Mouse (Mus musculus): Measurements from ENCODE around the gene Fbxo10.
"Not testable (repeated sequence)": the region's sequence is repeated elsewhere in the genome, so short reads cannot be mapped to it uniquely, and the experiment has no call there.

Fbxo10 gene

DNA sequence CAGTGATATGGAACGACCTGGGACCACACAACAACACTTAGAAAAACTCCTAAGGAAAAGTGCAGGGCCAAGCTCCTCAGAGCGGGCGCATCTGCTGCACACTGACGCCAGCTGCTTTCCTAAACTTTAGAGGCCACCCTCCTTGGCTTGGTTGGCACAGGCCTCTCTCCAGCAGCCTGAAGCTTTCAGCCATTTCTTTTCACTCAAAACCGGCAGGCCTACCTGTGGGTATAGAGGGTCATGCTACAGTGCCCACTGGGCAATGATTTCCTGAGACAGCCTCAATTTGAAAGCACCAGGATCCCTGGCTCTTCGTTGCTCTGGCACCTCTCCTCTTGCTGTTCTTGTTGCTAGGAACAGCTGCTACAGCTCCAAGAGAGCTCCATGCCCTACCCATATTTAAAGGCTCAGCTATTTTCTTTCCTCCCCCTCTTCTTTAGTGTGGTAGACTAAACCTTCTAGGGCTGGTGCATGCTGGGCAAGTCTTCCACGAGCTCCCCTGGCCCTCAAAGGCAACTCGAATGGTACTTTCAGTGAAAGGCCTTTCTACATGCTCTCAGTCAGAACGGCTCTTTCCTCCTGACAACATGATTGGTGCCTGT is 37.0 kb downstream of the Fbxo10 start:
- DNase-seq (ENCODE audit: low spot score), result no peak

DNA sequence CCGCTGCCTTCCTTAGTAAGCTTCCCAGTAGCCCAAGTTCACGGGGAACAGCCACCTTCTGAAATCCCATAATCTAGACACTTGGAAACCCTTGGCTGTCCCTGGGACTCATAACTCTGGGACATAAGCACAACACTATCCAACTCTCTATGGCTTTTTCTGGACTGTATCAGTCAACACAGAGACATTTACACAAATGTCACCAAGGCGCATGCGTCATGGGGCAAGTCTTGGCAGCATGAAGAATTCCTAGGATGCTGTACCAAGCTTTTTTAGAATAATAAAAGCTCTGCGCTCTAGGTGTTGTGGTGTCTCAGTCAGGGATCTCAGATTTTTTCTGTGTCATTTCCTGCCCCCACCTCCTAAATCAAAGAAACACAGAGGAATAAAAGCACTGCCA is 37.7 kb downstream of the Fbxo10 start:
- no peak for DNase-seq (ENCODE audit: low spot score)

DNA sequence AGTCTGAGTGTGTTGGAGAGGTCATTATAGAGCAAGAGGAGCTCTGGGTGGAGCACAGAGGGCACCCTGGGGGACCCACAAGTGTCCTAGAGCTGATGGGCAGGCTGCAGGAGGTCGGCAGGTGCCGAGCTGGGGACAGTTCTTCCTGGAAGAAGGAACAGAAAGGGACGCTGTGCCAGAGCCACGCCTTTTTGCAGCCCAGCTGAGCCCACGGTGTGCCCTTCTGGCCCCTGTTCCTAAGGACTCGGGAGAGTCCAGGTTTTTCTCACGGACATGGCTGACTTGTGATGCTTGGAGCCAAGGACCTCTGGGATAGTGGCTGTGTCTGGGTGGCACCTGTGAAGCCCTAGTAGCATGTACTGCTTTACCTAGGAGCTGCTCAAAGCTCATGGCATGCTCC is 43.6 kb downstream of the Fbxo10 start:
- DNase-seq (ENCODE audit: low spot score), result no peak

DNA sequence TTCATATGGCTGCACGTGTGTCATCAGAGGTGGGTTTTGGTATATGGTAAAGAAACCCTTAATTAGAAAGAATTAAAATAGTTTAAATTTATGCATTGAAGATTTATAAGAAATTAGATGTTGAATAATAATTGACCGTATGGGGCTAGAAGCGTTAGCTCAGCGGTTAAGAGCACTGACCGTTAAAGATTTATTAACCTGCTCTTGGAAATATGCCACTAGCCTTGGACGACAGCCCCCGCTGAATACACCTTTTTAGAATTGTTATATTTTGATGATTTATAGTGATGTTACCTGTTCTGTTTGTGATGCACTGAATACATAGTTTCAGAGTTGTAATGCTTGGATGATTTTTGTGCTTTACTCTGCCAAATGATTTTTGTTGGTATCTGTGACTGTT is 44.9 kb downstream of the Fbxo10 start:
- DNase-seq (ENCODE audit: low spot score), result not testable (repeated sequence)

DNA sequence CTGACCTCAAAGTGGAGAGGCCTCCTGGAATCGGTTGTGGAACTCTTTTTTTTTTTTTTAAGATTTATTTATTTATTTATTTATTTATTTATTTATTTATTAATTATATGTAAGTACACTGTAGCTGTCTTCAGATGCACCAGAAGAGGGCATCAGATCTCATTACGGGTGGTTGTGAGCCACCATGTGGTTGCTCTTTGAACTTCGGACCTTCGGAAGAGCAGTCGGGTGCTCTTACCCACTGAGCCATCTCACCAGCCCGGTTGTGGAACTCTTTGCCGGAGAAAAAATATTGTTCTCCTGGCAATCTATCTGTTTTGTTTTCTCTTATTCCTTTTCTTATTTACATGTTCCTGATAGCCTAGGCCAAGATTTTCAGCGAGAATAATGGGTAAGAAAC is 45.5 kb downstream of the Fbxo10 start:
- DNase-seq (ENCODE audit: low spot score), result not testable (repeated sequence)

DNA sequence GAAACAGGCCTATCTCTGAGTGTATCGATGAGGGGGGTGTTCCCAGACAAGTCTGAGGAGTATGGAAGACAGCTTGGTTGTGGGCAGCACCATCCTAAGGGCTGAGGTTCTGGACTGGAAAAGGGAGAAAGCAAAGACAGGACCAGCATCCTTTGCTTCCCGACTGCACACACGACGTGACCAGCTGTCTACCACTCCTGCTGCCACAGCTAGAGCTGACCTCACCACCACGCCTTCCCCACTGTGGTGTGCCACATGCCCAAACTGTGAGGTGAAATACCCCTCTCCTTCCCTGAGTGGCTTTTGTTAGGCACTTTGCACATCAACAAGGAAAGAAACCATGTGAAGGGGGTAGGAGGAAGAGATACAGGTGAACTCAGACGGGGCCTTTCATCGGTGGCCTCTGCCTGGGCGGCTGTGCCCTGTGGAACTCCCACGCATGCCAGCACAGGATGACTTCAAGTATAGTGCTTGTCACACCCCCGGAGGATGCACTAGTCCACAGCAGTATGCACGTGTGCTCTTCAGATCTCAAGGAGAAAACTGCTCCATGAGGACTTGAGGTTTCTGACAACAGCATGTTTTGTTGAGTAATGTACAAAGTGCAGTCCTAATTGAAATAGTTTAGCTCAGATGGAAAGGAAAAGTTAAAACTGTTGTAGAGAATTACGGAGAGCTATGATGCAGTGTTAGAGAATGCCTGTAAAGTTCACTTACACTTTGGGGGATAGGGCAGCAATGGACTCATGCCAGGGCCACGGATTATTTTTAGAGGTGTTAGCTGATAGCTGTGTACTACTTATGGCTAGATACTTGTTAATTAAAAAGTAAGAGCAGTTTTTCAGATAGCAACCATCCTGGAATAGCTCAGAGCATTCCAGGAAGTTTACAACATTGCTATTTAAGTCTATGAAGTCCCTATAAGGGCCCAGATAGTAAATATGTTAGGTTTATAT is 46.7 kb downstream of the Fbxo10 start:
- DNase-seq (ENCODE audit: low spot score), result no peak

DNA sequence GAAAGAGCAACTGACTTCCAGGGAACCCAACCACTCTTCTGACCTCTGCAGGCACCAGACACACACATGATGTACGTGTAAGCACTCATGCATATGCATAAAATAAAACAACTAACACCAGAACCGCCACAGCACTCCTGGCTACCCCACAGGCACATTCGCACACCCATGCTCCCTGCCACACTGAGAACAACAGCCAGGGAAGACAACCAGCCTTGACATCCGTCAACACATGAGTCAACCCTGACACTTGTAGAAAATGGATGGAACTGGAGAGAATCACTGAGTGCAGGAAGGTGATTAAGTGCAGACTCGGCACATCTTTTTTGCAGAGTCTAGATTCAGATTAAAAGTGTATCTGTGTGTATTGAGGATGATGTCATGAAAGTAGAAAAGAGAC is 47.8 kb downstream of the Fbxo10 start:
- no peak for DNase-seq (ENCODE audit: low spot score)

DNA sequence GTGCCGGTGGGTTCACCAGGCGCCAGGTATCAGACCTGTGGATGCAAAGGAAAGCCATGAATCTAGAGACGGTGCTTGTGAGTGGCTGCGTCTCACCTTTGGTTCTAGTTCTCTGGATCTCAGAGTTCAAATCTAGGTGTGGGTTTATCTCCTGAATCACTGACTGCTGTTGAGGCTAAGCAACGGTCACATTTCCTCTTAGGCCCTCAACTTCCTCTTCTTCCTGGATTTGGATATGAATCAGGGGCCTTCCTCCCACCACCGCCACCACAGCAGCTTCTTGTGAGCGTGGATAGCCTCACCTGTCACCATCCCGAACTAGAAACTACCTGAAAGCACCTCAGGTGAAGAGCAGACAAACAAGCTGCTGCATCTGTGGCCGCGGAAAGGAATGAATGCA is 48.4 kb downstream of the Fbxo10 start:
- DNase-seq (ENCODE audit: low spot score), result no peak

DNA sequence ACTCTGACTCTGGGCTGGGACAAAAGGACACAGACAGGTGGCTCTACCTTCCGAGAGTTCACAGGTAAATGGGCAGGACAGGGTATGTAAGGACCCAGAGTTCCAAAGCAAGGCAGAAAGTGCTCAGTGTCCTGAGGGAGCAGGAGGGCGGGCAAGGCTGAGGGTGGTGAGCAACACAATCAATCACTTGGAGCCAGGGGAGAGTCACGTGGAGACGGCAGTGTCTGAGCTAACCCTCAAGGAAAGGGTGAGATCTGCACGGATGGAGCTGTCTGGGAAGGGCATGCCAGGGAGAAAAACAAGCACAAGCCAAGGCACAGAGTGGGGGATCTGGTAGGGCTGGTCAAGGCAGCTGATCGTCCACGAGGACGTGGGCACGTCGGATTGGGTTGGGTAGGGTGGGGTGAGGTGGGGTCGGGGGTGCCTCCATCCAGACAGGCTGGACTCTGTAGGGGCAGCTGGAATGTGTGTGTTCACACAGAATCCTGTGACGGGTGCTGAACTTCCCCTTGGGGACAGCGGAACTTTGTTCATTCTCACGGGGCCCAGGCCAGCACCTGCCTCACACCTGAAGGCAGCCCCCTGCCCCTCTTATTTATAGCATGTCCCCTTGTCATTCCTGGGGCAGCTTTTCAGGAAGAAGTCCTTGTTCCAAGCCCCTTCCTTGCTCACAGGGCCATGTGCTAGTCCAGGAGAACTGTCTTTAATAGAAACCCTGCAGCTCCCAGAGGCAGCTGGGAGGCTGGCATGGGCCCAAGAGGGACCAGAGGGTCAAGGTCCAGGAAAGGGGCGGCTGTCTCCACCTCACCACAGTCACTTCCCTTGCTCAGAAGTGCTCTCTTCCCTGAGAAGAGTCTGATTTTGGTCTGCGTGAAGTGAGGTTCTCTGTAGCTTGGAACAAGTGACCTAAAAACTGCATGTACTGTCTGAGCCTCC is 49.4 kb downstream of the Fbxo10 start:
- DNase-seq (ENCODE audit: low spot score), result no peak

DNA sequence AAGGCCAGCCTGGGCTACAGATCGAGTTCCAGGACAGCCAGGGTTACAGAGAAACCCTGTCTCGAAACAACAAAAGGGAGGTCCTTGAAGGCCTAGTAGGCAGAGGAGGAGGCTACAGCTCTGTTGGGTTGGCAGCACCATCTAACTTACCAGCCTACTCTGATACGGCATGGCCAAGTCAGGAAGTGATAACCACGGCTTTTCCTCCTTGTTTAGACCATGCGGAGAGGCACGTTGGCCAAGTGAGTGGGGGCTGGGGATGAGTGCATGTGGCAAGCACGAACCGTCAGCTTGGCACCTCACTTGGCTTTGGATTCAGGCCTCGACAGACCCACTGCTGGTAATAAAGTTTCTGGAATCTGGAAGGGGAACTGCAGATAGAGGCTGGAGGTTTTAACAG is 51.8 kb downstream of the Fbxo10 start:
- no peak for DNase-seq (ENCODE audit: low spot score)

DNA sequence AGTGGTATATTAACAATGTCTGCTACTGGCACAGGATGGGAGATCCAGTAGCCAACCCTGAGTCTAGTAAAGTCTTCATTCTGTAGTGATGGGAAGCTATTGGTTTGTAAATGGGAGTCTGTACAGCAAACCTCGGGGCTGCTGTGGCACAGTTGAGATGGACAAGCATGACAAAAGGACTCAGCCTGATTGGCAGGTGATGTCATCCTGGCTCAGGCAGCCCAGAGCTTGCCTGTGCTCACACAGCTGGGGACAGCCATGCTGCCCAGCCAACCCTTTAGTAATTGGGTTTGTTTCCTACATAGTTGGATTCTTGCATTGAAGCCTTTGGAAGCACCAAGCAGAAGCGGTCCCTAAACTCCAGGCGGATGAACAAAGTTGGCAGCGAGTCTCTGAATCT is 57.9 kb downstream of the Fbxo10 start:
- no peak for DNase-seq (ENCODE audit: low spot score)

DNA sequence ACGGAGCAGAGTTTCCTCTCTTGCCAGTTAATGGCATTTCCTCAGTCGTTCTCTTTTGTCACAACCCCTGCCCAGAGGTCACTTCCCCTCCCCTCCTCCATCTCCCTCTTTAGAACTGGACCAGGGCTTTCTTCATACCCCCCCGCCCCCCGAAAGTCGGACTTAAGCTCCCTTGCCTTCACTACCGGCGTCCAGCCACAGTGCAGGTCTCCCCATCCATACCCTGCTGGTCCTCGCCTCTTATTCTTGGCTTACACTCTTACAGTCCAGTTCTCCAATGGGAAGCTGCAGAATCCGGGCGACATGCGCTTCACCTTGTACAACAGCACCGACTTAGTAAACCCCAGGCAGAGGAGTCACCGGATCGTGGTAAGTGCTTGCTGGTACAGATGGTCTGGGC is 65.4 kb downstream of the Fbxo10 start:
- no peak for DNase-seq (ENCODE audit: low spot score)

DNA sequence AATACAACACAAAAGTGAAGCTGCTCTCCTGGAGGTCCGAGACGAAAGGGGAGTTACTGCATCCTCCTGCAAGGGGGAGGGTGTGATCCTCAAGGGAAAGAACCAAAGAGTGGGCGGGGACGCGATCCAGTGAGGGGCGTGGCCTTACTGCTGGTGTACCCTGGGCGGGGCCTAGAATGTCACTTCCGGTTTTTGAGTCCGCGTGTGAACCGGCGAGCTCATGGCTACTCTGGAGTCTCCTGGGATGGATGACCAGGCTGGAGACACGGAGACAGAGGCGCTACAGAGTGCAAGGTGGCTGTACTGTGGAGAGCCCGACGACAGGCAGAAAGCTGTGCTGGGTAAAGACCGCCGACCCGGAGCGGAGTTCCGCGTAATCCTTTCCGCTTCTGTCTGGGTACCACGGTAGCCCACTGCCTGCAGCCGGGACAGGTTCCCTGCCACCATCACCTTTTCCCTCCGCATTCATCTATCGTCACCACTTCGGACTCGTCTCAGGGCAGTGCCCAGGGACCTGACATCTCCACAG is 65.9 kb downstream of the Fbxo10 start, which contains the start of gene Polr1e:
TSS of gene Polr1e (plus strand) at position 132 of the 529 bp plus-strand sequence.
- peak; percentile 91 for DNase-seq (ENCODE audit: low spot score)

DNA sequence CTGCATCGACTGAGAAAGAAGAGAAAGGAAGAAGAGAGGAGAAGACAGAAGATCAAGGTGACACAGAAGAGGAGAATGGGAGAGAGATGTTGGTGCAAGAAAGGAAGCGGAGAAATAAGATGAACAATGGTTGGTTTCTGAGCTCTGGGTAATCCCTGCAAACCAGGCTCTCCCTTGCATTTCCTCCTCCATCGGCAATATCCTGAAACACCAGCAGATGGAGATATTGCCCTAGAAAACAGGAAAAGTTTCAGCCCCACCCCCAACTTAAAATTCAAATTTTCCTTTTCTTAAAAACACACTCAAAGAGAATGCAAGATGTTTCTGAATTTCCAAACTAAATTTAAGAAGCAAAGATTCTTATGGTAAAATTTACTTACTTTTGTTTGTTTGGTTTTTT is 68.8 kb downstream of the Fbxo10 start:
- peak; percentile 76 for DNase-seq (ENCODE audit: low spot score)

DNA sequence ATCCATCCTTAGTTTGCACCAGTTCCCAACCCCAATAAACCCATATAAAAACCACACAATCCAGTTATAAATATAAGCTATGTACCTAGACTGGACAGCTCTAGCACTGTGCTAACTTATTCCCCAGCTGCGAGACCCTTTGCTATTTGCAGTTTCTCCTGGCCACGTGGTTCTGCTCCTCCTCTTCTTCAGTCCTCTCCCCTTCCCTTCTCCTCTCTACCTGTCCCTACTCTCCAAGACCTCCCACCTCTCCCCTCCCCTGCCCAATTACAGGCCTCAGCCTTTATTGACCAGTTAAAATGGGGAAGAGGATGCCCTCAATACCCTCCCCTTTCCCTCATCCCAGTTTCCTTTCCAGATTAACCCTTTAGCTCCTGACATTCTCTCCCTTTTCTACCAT is 70.9 kb downstream of the Fbxo10 start:
- DNase-seq (ENCODE audit: low spot score), result no peak

DNA sequence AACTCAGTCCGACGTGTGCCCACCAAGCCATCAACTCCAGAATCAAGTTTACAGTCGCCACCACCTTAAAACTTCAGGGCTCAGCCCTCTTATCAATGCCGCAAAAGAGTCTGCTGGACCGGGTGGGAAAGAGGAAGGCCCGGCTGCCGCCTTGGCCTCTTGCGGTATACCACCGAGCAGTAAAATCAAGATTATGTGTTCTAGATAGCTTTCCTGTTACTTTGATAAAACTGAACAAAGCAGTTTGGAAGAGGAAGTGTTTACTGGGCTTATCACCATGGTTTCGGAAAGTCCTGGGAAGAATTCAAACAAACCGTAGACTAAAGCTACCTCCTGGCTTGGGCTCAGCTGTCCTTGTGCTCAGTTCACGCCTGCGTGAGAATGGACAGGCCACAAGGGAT is 71.4 kb downstream of the Fbxo10 start:
- DNase-seq (ENCODE audit: low spot score), result no peak

DNA sequence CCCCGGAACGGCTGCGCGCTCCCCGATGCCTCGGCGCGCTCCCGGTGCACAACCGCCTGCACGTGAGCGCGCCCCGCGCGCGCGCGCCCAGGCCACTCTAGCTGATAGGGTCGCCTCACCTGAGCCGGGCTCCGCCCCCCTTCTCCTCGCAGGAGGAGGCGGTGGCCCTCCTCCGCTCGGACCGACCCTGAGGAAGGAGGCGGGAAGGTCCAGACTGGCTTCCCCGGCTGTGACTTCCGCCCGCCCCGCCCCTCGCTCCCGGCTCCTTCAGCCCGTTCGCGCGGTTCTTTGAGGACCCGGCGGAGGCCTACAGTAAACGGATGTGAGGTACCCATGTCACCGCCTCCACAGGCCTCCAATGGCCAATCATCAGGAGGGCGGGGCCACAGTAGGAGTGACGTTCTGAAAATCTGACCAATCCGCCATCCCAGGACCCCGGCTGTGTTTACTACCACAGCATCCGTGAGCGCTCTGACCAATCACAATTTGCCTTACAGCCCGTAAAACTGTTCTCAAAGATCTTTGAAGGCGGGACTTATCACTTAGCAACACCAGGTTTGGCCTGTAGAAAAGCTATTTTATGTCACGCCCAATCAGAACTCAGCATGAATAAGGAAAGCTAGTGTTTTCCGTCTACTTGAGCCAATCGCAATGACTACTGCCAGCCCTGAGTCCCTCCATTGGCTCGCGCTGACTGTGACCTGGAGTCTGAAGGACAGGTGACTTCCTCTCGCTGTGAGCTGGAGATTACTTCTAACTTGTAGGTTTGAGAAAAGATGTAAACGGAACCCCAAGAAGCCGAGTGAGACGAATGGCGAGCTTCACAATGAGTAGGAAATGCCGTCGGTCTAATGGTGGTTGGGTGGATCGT is 72.1 kb downstream of the Fbxo10 start, which contains the start of gene Zbtb5:
TSS of gene Zbtb5 (minus strand) at position 308 of the 871 bp plus-strand sequence.
- DNase-seq (ENCODE audit: low spot score), result peak; percentile 100

DNA sequence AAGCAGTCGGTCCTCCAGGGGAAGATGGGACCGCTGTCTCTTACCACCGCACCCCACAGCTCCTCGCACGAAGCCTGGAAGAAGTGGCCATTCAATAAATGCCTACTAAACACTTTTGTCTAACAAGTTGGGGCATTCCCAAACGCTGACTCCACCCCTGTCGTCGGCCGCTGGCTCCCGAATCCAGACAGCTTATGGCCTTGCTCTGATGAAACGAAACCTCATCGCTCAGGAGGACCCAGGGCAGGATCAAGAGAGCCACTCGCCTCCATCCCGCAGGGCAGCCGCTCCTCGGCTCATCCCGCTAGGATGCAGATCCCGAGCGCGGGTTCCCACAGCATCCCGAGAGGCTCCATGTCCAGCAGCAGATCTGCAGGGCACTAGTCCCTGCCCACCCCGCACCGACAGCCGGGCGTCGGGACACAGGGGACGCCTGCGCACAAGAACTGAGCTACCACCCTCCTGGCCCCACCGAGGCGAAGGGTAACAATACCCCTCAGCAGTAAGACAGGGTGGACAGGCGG is 72.8 kb downstream of the Fbxo10 start:
- DNase-seq (ENCODE audit: low spot score), result no peak

DNA sequence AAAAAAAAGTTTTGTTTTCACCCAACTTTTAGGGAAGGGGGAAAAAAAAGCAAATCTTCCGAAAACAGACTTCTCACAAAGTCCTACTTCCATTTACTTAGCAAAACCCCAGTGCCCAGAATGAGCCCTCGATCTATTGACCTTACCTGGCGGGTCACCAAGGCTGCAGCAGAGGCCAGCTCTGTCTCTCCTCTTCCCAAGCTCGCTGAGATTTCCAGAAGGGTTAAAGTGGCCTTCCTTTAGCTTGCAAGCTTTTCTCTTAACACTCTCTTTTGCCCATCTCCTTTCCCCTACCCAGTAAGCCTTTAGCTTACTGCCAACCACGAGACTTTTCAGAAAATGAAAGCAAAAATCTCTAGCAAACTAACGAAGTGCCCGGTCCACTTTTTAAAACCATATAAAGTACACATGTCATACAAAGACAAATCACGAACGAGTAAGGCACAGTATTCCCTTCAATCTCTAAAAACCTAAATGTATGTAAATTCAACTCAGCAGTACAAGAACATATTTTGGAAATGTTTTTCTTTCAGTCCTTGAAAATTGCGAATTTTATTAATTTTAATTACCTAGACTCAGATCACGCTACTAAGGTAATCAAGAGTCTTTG is 73.5 kb downstream of the Fbxo10 start:
- no peak for DNase-seq (ENCODE audit: low spot score)

DNA sequence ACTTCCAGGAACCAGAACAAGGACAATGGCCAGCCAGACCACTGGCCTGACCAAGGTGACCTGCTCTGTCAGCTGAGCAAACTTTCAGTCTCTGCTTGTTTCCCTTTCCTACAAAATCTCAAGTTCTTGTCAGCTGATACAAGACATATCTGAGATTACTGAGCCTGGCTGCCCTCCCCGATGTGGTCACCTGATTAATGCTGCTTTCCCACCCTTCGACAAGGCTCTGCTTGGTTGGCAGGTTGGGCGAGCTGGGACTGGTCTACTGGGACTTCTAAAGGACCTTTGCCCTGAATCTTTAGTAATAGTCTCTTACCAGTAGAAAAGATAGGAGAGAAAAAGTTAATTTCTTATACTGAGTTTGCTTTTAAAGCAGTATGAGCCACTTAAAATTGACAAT is 79.0 kb downstream of the Fbxo10 start:
- DNase-seq (ENCODE audit: low spot score), result no peak

Measured in layer of hippocampus, adult 11-12 months (tissue).